Mouse (Mus musculus): ENCODE results near the gene Nek5. TPM values are rescaled to one million over a fixed set of nuclear protein-coding genes. Genes with fewer than 3 reads are reported as not detected.
"Not testable (repeated sequence)": the region's sequence is repeated elsewhere in the genome, so short reads cannot be mapped to it uniquely, and the experiment has no call there.

Gene Nek5
- total RNA-seq, 2 experiments from 2014 or later = 0.22 to 0.48 TPM

DNA sequence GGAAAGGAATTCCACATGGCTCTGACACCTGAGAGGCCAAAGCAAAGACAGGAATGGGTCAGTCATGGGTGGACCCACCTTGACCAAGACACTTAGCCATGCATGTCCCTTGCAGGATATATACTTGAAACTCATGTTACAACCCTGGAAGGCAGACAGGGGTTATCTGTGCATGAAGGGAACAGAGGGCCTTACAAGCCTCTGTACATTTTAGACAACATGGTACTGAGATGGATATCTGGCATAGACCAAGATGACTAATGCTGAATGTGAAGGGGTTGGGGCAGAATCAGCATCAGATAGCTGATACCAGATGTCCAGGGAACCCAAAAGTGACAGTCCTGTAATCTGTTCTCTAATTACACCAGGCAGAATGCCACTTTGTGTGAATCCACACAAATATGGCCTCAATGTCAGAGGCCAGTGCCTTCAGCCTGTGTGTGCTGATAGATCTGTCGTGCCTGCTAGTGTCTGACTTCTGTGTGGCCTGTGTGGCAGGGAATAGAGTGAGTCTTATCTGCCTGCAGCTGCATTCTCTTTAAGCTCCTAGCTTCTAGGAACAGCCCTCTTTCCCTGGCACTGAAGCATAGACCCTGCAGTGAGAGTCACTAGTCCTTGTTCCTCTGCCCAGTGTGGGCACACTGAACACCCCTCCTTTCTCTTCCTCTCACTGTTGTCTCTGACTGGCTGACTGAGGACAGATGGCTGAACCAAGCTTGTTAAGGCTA is 19.1 kb upstream of the Nek5 start:
- DNase-seq = no peak
- peak overlapping the region; percentile 88 for H3K27ac ChIP-seq
- intact Hi-C loops (cut with DNase I) = loop anchor here (2.0 kb wide), 1 partner anchor 21 kb away; no protein-coding TSS in a partner anchor
- H3K4me3 ChIP-seq = no peak overlapping the region
- no peak for TF ChIP-seq CTCF (IDR thresholded peaks at IDR 0.05)

DNA sequence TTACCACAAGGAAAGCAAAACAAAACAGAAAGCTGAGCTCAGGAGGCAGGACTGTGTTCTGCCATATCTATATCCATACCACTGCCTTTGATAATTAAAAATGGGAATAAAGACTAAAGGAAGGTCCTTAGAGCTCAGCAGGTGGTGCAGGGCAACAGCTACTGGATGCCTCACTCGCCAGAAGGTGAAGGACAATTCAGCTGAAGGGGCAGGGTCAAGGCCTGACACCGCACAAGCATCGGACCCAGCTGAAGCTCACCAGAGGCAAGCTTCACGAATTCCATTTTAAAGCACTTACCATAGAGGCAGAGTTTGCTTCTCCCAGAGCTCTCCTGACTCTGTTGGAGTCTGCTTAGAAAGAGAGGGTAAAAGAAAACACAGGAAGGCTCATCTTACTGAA is 17.7 kb upstream of the Nek5 start:
- TF ChIP-seq CTCF (IDR thresholded peaks at IDR 0.05) = no peak
- no peak overlapping the region for H3K4me3 ChIP-seq
- intact Hi-C loops (cut with DNase I) = loop anchor here (2.0 kb wide), 1 partner anchor 22 kb away; no protein-coding TSS in a partner anchor
- no peak for DNase-seq
- peak overlapping the region; percentile 88 for H3K27ac ChIP-seq

DNA sequence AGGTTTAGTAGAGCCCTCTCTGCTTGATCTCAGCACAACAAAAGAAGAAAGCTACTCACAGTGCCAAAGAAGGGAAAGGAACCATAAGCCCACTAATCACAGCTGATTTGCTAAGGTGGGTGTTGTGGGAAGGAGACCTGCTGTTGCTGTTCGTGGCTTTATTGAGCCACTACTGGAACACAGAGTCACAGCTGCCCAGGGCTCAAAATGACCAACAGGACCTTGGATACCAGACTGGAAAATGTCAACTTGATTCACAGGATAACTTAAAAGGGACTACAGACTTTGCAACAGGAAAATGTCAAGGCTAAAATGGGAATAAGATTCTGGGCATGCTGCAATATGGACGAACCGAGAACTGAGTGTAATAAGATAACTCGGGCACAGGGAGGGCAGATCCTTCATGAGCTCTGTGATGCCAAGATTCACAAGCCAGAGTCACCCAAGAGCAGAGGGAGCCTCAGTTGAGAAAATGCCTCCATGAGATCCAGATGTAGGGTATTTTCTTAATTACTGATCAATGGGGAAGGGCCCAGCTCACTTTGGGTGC is 17.1 kb upstream of the Nek5 start:
- intact Hi-C loops (cut with DNase I) = loop anchor here (2.0 kb wide), 1 partner anchor 23 kb away; no protein-coding TSS in a partner anchor
- peak overlapping the region; percentile 88 for H3K27ac ChIP-seq
- peak; percentile 39 for DNase-seq
- TF ChIP-seq CTCF (IDR thresholded peaks at IDR 0.05) = no peak
- H3K4me3 ChIP-seq = no peak overlapping the region

- H3K4me3 ChIP-seq = peak overlapping the region; percentile 35
- DNase-seq = peak; percentile 82
- intact Hi-C loops (cut with DNase I) = not testable (repeated sequence)
- peak overlapping the region; percentile 89 for H3K27ac ChIP-seq
Observed at GRCm38 (mm10) chr8:22136462-22136861, 11.6 kb upstream of the Nek5 start.

DNA sequence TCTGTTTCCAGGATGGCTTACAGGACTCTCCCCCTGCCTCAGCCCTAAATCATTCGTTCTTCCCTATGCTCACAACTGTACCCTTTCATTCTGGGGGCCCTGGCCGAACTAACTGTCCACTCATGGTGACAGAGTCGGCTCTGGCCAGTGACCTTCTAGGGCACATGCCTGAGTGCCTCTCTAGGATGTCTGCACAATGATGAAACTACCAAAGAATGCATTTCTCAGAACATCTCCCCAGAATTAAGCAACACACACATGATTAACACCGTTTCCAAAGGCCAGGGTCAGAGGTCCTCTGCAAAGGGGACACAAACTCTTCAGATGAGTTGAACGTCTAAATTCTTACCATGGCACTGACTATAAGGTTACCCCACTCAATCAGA is 9.9 kb upstream of the Nek5 start:
- TF ChIP-seq CTCF (IDR thresholded peaks at IDR 0.05) = no peak
- no peak for DNase-seq
- intact Hi-C loops (cut with DNase I) = no loop called here
- Histone ChIP-seq H3K4me3 (no peak overlapping the region), H3K27ac (no peak overlapping the region)

DNA sequence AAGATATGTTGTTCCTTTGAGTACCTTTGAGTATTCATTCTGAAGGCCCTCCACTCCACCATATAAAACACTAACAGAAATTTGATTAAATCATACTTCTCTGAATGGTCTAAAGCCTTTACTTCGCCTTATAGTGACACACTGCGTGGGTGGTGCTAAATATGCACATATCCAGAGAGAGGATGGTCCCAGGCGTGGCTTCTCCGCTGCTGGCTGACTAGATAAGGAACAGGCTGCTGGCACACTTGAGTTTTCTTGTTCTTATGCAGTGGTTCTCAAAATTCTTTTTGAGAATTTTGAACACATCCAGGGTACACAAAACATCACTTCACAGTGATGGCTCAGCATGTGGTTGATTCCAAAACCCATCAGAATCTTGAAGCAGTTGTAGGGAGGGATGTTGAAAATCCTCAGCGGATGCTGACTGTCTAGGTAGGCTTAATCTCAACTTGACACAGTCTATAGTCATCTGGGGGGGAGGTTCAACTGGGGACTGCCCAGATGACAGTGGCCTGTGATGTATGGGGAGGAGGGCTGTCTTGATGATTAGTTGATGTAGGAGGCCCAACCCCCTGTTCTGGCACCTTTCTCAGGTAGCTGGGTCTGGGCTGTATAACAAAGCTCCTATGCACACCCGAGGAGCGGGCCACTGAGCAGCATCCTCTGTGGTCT is 9.4 kb upstream of the Nek5 start:
- Histone ChIP-seq H3K27ac (no peak overlapping the region), H3K4me3 (no peak overlapping the region)
- DNase-seq = no peak
- TF ChIP-seq CTCF (IDR thresholded peaks at IDR 0.05) = no peak
- intact Hi-C loops (cut with DNase I) = no loop called here

DNA sequence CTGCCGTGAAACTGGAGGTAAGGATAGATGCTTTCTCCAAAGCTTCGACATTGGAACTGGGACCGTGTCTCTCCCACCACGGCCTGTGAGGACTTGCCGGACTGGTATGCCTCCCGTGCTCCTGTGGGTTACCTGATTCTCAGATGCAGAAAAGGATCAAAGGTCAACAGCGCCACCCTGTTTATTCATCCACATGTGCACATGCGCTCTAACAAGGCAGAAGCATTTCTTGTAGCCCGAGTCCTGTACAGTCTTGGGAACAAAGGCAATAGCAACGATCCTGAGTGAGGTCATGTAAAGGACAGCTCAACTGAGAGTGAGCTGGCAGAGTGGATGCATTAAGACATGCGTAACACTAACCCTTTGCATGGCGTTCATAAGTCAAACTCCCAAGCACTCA is 7.2 kb upstream of the Nek5 start:
- H3K27ac ChIP-seq = peak overlapping the region; percentile 12; the same call in 1 of the 2 replicates
- intact Hi-C loops (cut with DNase I) = no loop called here
- no peak for TF ChIP-seq CTCF (IDR thresholded peaks at IDR 0.05)
- H3K4me3 ChIP-seq = no peak overlapping the region
- DNase-seq = no peak

GRCm38 (mm10) chr8:22107020-22107419 is 17.8 kb downstream of the Nek5 start:
- H3K4me3 ChIP-seq = no peak overlapping the region
- intact Hi-C loops (cut with DNase I) = no loop called here

GRCm38 (mm10) chr8:22091568-22091967 is 33.3 kb downstream of the Nek5 start:
- no peak for DNase-seq
- Histone ChIP-seq H3K4me3 (no peak overlapping the region), H3K27ac (no peak overlapping the region)
- intact Hi-C loops (cut with DNase I) = no loop called here
- TF ChIP-seq CTCF (IDR thresholded peaks at IDR 0.05) = no peak

More at GRCm38 (mm10) chr8:22107020-22107419, 17.8 kb downstream of the Nek5 start:
- no peak for DNase-seq
- H3K27ac ChIP-seq = no peak overlapping the region
- no peak for TF ChIP-seq CTCF (IDR thresholded peaks at IDR 0.05)

- TF ChIP-seq CTCF (IDR thresholded peaks at IDR 0.05) = no peak
- Histone ChIP-seq H3K27ac (no peak overlapping the region), H3K4me3 (no peak overlapping the region)
- intact Hi-C loops (cut with DNase I) = no loop called here
- DNase-seq = no peak
Observed at GRCm38 (mm10) chr8:22089226-22089625, 35.6 kb downstream of the Nek5 start.

GRCm38 (mm10) chr8:22079313-22080007 is 45.4 kb downstream of the Nek5 start:
- H3K4me3 ChIP-seq = no peak overlapping the region
- TF ChIP-seq CTCF (IDR thresholded peaks at IDR 0.05) = no peak
- intact Hi-C loops (cut with DNase I) = no loop called here
- no peak for DNase-seq
- H3K27ac ChIP-seq = no peak overlapping the region

DNA sequence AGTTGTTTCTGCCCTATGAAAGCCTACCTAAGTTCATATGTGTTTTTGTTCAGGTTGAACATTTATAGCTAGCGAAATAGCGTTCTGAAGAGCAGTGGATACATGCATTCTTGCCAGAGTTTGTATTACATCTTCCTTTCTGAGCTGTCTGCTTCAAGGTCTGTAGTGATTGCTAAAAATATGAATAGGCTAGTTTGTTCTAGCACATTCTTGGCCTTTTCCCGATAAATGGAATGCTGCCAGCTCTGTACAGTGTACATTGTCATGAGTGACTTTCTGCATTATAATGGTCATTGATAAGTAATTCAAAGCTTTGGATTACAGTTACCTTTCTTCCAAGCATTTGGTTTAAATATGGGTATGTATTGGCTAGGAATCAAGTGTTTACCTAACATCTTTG is 63.7 kb downstream of the Nek5 start:
- DNase-seq = no peak
- intact Hi-C loops (cut with DNase I) = loop anchor here (10.0 kb wide), 1 partner anchor 314 kb away; no protein-coding TSS in a partner anchor
- peak overlapping the region; percentile 88 for H3K4me3 ChIP-seq
- H3K27ac ChIP-seq = peak overlapping the region; percentile 86
- no peak for TF ChIP-seq CTCF (IDR thresholded peaks at IDR 0.05)
